ENCODE assay signal across 13 mouse cellular contexts in the genomic region with DNA sequence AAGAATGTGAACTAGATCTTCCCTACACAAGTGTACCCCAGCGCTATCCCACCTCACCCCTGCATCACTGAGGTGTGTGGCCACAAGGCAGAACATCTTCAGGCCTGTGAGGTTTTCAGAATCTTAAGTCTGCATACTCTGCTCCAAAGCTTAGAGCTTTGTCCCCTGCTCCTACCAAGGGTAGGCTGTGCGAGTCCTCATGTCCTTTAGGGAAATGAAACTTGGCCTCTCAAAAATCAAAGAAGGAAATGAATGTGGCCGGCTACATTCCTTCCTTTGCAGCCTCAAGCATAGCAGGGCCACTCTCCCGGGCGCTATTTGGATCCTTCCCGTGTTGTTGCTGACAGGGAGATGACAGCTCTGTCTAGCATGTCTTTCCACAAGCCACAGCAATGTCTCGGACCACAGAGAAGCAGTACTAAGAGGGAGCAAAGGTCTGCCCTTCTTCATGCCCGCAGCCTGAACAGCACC. TPM values are rescaled to one million over a fixed set of nuclear protein-coding genes. Genes with fewer than 3 reads are reported as not detected.
DNase-seq lines count a peak whose midpoint lies in the region; ATAC-seq and TF ChIP-seq lines count a peak whose summit lies in the region.
"Had no signal": no experiment of that assay in that cellular context is flagged by ENCODE, and none has a peak within 500 bp of the region (broad histone marks: within the 10 kb centered on the region; RNA-seq: fewer than 3 reads in every experiment).

No protein-coding gene starts in this region.

- H3K4me3 ChIP-seq in layer of hippocampus, adult 2 months = no peak overlapping the region
- H3K4me3 ChIP-seq in brown adipose tissue, adult 24 weeks (ENCODE audit: insufficient read depth, low read depth, low read length) = no peak overlapping the region
- no peak overlapping the region for H3K4me3 ChIP-seq in heart, embryonic 12.5 days
- H3K4me3 ChIP-seq in hindbrain, embryonic 14.5 days (replicated peaks; ENCODE audit: low read length) = no peak overlapping the region
- H3K4me3 ChIP-seq: forebrain, embryonic 12.5 days; hindbrain, embryonic 12.5 days; liver, embryonic 13.5 days had no signal

- H3K9me3 ChIP-seq in heart, embryonic 12.5 days (replicated peaks) = no peaks in the 10 kb centered on the region
- H3K9me3 ChIP-seq in hindbrain, embryonic 14.5 days (ENCODE audit: control insufficient read depth, low read length) = no peaks in the 10 kb centered on the region
- H3K9me3 ChIP-seq: hindbrain, embryonic 12.5 days; liver, embryonic 13.5 days had no signal

- peak overlapping the region; percentile 52; the same call in 1 of the 2 replicates for H3K9ac ChIP-seq in heart, embryonic 12.5 days
- H3K9ac ChIP-seq in hindbrain, embryonic 14.5 days = no peak overlapping the region
- H3K9ac ChIP-seq: forebrain, embryonic 12.5 days; hindbrain, embryonic 12.5 days; liver, embryonic 13.5 days had no signal

- no peak for ATAC-seq in heart, embryonic 12.5 days (ENCODE audit: insufficient number of reproducible peaks, low FRiP score)
- ATAC-seq in activated CD4-positive, CD25-positive, alpha-beta regulatory T cell, adult 4 months = no peak
- ATAC-seq in hindbrain, embryonic 14.5 days (ENCODE audit: low FRiP score) = no peak

- peak overlapping the region; percentile 19 for H3K27ac ChIP-seq in layer of hippocampus, adult 2 months
- H3K27ac ChIP-seq in brown adipose tissue, adult 24 weeks (replicated peaks; ENCODE audit: low read depth, low read length) = peak overlapping the region; percentile 64
- peak overlapping the region; percentile 92 for H3K27ac ChIP-seq in heart, embryonic 12.5 days (ENCODE audit: poor library complexity, severe bottlenecking)
- no peak overlapping the region for H3K27ac ChIP-seq in hindbrain, embryonic 14.5 days
- H3K27ac ChIP-seq: forebrain, embryonic 12.5 days; hindbrain, embryonic 12.5 days; liver, embryonic 13.5 days had no signal

- no peaks in the 10 kb centered on the region for H3K27me3 ChIP-seq in heart, embryonic 12.5 days (replicated peaks)
- no peaks in the 10 kb centered on the region for H3K27me3 ChIP-seq in hindbrain, embryonic 14.5 days (ENCODE audit: control insufficient read depth, insufficient read depth, low read length)
- H3K27me3 ChIP-seq: forebrain, embryonic 12.5 days; hindbrain, embryonic 12.5 days; liver, embryonic 13.5 days had no signal

- no peak for DNase-seq in layer of hippocampus, adult 2 months (ENCODE audit: low spot score in 2 of 2)
- no peak for DNase-seq in layer of hippocampus, postnatal 14 days (ENCODE audit: low spot score in 2 of 2)
- DNase-seq in lung, postnatal 36 days = peak; percentile 42
- DNase-seq in cerebellum, adult 11 months = no peak
- DNase-seq in hindbrain, embryonic 14.5 days (ENCODE audit: low spot score) = no peak
- DNase-seq: cerebellum, postnatal 10 days; liver, embryonic 13.5 days; thymus, adult 2 months had no signal

- no peaks in the 10 kb centered on the region for H3K36me3 ChIP-seq in heart, embryonic 12.5 days
- no peaks in the 10 kb centered on the region for H3K36me3 ChIP-seq in hindbrain, embryonic 14.5 days (replicated peaks; ENCODE audit: control insufficient read depth, insufficient read depth)
- H3K36me3 ChIP-seq: forebrain, embryonic 12.5 days; hindbrain, embryonic 12.5 days; liver, embryonic 13.5 days had no signal

- TF ChIP-seq CTCF in layer of hippocampus, adult 2 months (conservative IDR thresholded peaks at IDR 0.05) = no peak

- H3K4me1 ChIP-seq in brown adipose tissue, adult 24 weeks (ENCODE audit: control insufficient read depth, insufficient read depth, insufficient read length, low read length) = peaks cover 24% of the 10 kb centered on the region
- H3K4me1 ChIP-seq in heart, embryonic 12.5 days (replicated peaks) = peaks cover 84% of the 10 kb centered on the region
- H3K4me1 ChIP-seq in hindbrain, embryonic 14.5 days (replicated peaks; ENCODE audit: control insufficient read depth, insufficient read depth, low read length) = no peaks in the 10 kb centered on the region

- 15% methylated on average over 8 of the region's 8 CpGs for WGBS in heart, embryonic 12.5 days
- 65% methylated on average over 8 of the region's 8 CpGs for WGBS in hindbrain, embryonic 14.5 days

- peak overlapping the region; percentile 10; the same call in 1 of the 2 replicates for H3K4me2 ChIP-seq in heart, embryonic 12.5 days
- H3K4me2 ChIP-seq in hindbrain, embryonic 14.5 days (replicated peaks) = no peak overlapping the region
- H3K4me2 ChIP-seq: forebrain, embryonic 12.5 days; hindbrain, embryonic 12.5 days; liver, embryonic 13.5 days had no signal

RNA-seq across cellular contexts. Expression of a gene that starts 51.0 kb away (rescaled TPM):
- 100 to 1,000 TPM; 364 to 385 TPM for total RNA-seq in layer of hippocampus, adult 2 months (2021)
- total RNA-seq in layer of hippocampus, postnatal 14 days (2021) = 100 to 1,000 TPM; 480 to 495 TPM
- 165 and 326 TPM in 2 replicates for polyA plus RNA-seq in brown adipose tissue, adult 24 weeks (2012; ENCODE audit: insufficient read depth, insufficient read length, missing spikeins)
- polyA plus RNA-seq in heart, embryonic 12.5 days (2016; fragmentation: Nextera tagmentation; extraction: Ambion mirVana) = 41.5 and 44.9 TPM in 2 replicates
- polyA plus RNA-seq in activated CD4-positive, CD25-positive, alpha-beta regulatory T cell, adult 4 months (2017; shearing (Covaris generic)) = 10 to 100 TPM; 10.5 to 13.4 TPM
- 59.4 and 63.8 TPM in 2 replicates for polyA plus RNA-seq in hindbrain, embryonic 14.5 days (2014; fragmentation: Nextera tagmentation; extraction: Ambion mirVana)
